Mouse (Mus musculus) heart, adult 2 months (tissue): ENCODE results near the gene Inafm2. TPM values are rescaled to one million over a fixed set of nuclear protein-coding genes. Genes with fewer than 3 reads are reported as not detected.

Experiments
- DNase-seq, 2 experiments: peaks; one replicate each; pipeline ENCODE4 v3.0.0; 2021
- H3K27ac ChIP-seq: fragments of 200-600 bp; 2 replicates; pipeline ENCODE4 v1.8.1; 2022
- H3K27me3 ChIP-seq: fragments of 200-500 bp; 2 replicates; pipeline ENCODE4 v1.6.1; 2012; ENCODE audit warnings: mild to moderate bottlenecking, low read length, inconsistent platforms, mixed read lengths; ENCODE audit not compliant: control insufficient read depth, insufficient read depth
- H3K36me3 ChIP-seq: fragments of 200-500 bp; 2 replicates; pipeline ENCODE4 v1.6.1; 2012; ENCODE audit warnings: low read length, inconsistent platforms; ENCODE audit not compliant: control insufficient read depth, insufficient read depth
- H3K4me1 ChIP-seq: fragments of 200-500 bp; 2 replicates; pipeline ENCODE4 v1.6.1; 2011; ENCODE audit warnings: low read length; ENCODE audit not compliant: control insufficient read depth, insufficient read depth
- H3K4me3 ChIP-seq: fragments of 200-600 bp; 2 replicates; pipeline ENCODE4 v1.8.1; 2022
- H3K79me2 ChIP-seq: fragments of 200-500 bp; replicated peaks from 2 replicates; pipeline ENCODE4 v1.6.1; 2012; ENCODE audit warnings: mild to moderate bottlenecking, inconsistent platforms, low read length, moderate library complexity, mixed read lengths; ENCODE audit not compliant: control insufficient read depth, insufficient read depth
- H3K9ac ChIP-seq: fragments of 200-500 bp; 2 replicates; pipeline ENCODE4 v1.6.1; 2012; ENCODE audit warnings: low read depth, mild to moderate bottlenecking, control low read depth, inconsistent platforms, low read length, mixed read lengths
- CTCF ChIP-seq: fragments of 200-600 bp; IDR thresholded peaks from 2 replicates; pipeline ENCODE4 v1.8.1; 2022; ENCODE audit warnings: antibody characterized with exemption, mild to moderate bottlenecking, moderate library complexity
- EP300 ChIP-seq: fragments of 200-500 bp; IDR thresholded peaks from 2 replicates; pipeline ENCODE4 v1.6.1; 2011; ENCODE audit warnings: low read depth, low read length, control low read depth; ENCODE audit not compliant: insufficient read depth
- POLR2A ChIP-seq: fragments of 200-500 bp; IDR thresholded peaks from 2 replicates; pipeline ENCODE4 v1.6.1; 2011; ENCODE audit warnings: mild to moderate bottlenecking, low read depth, low read length, control low read depth; ENCODE audit not compliant: insufficient read depth
- WGBS: fragments of 180-500 bp; shearing (Covaris S2); methylation state at CpG from one replicate; pipeline ENCODE4 v1.1.7; 2018; 5-methylcytosine and 5-hydroxymethylcytosine counted together
- intact Hi-C: fragments of 180-260 bp; cut with DNase I; formaldehyde crosslinking; loops from one replicate; pipeline ENCODE4 v1.15.1; 2025
- polyA plus RNA-seq: library from polyadenylated mRNA; depleted of rRNA; stranded (reverse); fragments of >200 nt; gene quantifications from 2 replicates; pipeline ENCODE4 v1.2.3, GENCODE M21; 2012
- total RNA-seq, 2 experiments: library from RNA; stranded (reverse); gene quantifications; 2 replicates each; pipeline ENCODE4 v1.2.3; 2021

Gene Inafm2
- total and polyA plus RNA-seq, 3 experiments: 8.8 to 34.9 (median 31.8) TPM

GRCm38 (mm10) chr2:118708472-118708871 lies 37.1 kb upstream of the Inafm2 start:
- no peaks in the 10 kb centered on the region for H3K36me3 ChIP-seq
- peaks cover 9% of the 10 kb centered on the region for H3K27me3 ChIP-seq
- intact Hi-C loops: no loop called here
- no peak overlapping the region for H3K9ac ChIP-seq
- no peaks in the 10 kb centered on the region for H3K79me2 ChIP-seq
- no peak overlapping the region for H3K27ac ChIP-seq
- DNase-seq: no peak
- WGBS: 32% methylated on average over 4 of the region's 4 CpGs
- H3K4me1 ChIP-seq: peaks cover 6% of the 10 kb centered on the region
- TF ChIP-seq POLR2A (no peak), CTCF (no peak), EP300 (no peak)
- H3K4me3 ChIP-seq: no peak overlapping the region

- no peaks in the 10 kb centered on the region for H3K79me2 ChIP-seq
- WGBS: 56% methylated on average over 4 of the region's 4 CpGs
- peaks cover 6% of the 10 kb centered on the region for H3K4me1 ChIP-seq
- H3K36me3 ChIP-seq: no peaks in the 10 kb centered on the region
- H3K27me3 ChIP-seq: peaks cover 5% of the 10 kb centered on the region
- no peak overlapping the region for H3K27ac ChIP-seq
- no peak overlapping the region for H3K4me3 ChIP-seq
- H3K9ac ChIP-seq: no peak overlapping the region
- intact Hi-C loops: no loop called here
- no peak for DNase-seq
- TF ChIP-seq POLR2A: no peak
- TF ChIP-seq EP300: no peak
- TF ChIP-seq CTCF: no peak
These were observed 35.8 kb upstream of the Inafm2 start for GRCm38 (mm10) chr2:118709655-118710221.

GRCm38 (mm10) chr2:118711038-118711494 lies 34.5 kb upstream of the Inafm2 start:
- no peaks in the 10 kb centered on the region for H3K79me2 ChIP-seq
- DNase-seq: peak; percentile 52 to 61
- peaks cover 5% of the 10 kb centered on the region for H3K27me3 ChIP-seq
- H3K4me1 ChIP-seq: peaks cover 6% of the 10 kb centered on the region
- WGBS: 5% methylated on average over 36 of the region's 36 CpGs
- TF ChIP-seq CTCF: no peak
- TF ChIP-seq EP300: no peak
- TF ChIP-seq POLR2A: no peak
- H3K4me3 ChIP-seq: peak overlapping the region; percentile 18; the same call in 1 of the 2 replicates
- H3K27ac ChIP-seq: no peak overlapping the region
- H3K9ac ChIP-seq: peak overlapping the region; percentile 29; the same call in 1 of the 2 replicates
- H3K36me3 ChIP-seq: no peaks in the 10 kb centered on the region
- intact Hi-C loops: no loop called here

GRCm38 (mm10) chr2:118713631-118714030 lies 31.9 kb upstream of the Inafm2 start:
- H3K4me3 ChIP-seq: no peak overlapping the region
- no peak for TF ChIP-seq CTCF
- TF ChIP-seq POLR2A: no peak
- TF ChIP-seq EP300: no peak
- WGBS: 91% methylated on average over 6 of the region's 6 CpGs
- H3K79me2 ChIP-seq: no peaks in the 10 kb centered on the region
- no peak for DNase-seq
- H3K4me1 ChIP-seq: peaks cover 7% of the 10 kb centered on the region
- no peaks in the 10 kb centered on the region for H3K36me3 ChIP-seq
- intact Hi-C loops: no loop called here
- H3K27me3 ChIP-seq: peaks cover 5% of the 10 kb centered on the region
- H3K27ac ChIP-seq: no peak overlapping the region
- H3K9ac ChIP-seq: no peak overlapping the region

GRCm38 (mm10) chr2:118714230-118714629 lies 31.3 kb upstream of the Inafm2 start:
- no peak for TF ChIP-seq CTCF
- TF ChIP-seq POLR2A: no peak
- TF ChIP-seq EP300: no peak
- Histone ChIP-seq H3K36me3 (no peaks in the 10 kb centered on the region), H3K4me1 (peaks cover 7% of the 10 kb centered on the region), H3K27ac (no peak overlapping the region), H3K4me3 (no peak overlapping the region), H3K27me3 (peaks cover 5% of the 10 kb centered on the region), H3K79me2 (no peaks in the 10 kb centered on the region), H3K9ac (no peak overlapping the region)
- intact Hi-C loops: no loop called here
- WGBS: 52% methylated on average over 4 of the region's 4 CpGs
- DNase-seq: no peak

- WGBS: 44% methylated on average over 5 of the region's 5 CpGs
- Histone ChIP-seq H3K4me1 (peaks cover 1% of the 10 kb centered on the region; the same call in 1 of the 2 replicates), H3K79me2 (no peaks in the 10 kb centered on the region), H3K27me3 (no peaks in the 10 kb centered on the region), H3K9ac (no peak overlapping the region), H3K4me3 (no peak overlapping the region), H3K36me3 (no peaks in the 10 kb centered on the region), H3K27ac (peak overlapping the region; percentile 77)
- intact Hi-C loops: no loop called here
- peak; percentile 60 to 80 for DNase-seq
- TF ChIP-seq CTCF (no peak), EP300 (peak; percentile 94), POLR2A (0 out of 2 replicates have a peak, but pooled peaks have one; percentile 42)
These were observed 28.9 kb upstream of the Inafm2 start for GRCm38 (mm10) chr2:118716677-118717076.
